Mouse (Mus musculus): ENCODE data around the gene Luzp2. TPM values are rescaled to one million over a fixed set of nuclear protein-coding genes. Genes with fewer than 3 reads are reported as not detected.

Luzp2 gene
- total and polyA plus RNA-seq, 2 experiments from 2014 or later = 78.8 to 92.6 TPM

DNA sequence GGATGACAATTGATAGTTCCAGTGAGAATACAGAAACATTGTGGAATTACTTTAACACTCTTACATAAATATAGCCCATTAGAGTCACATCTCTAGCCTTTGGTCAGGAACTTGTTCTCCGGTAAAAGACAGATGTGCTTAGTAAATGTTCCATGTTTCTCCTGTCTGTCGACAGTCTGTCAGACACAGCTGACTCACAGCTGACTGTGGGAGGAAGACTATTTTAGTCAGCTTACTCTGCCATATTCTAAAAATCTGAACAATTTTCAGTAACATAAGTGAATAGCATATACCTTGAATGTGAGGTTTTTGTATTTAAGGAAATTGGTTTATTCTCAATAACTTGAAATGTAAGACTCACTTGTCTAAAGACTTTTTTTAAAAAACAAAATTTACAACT is 363.5 kb downstream of the Luzp2 start:
- no peak overlapping the region for H3K4me3 ChIP-seq (ENCODE audit: low read length)
- H3K27me3 ChIP-seq (ENCODE audit: insufficient read depth, low read length) = no peaks in the 10 kb centered on the region
- DNase-seq (ENCODE audit: low spot score) = no peak
- 91% methylated on average over 2 of the region's 2 CpGs for WGBS
- no peaks in the 10 kb centered on the region for H3K36me3 ChIP-seq (ENCODE audit: insufficient read depth, low read length)
- no peak overlapping the region for H3K27ac ChIP-seq
- TF ChIP-seq CTCF (IDR thresholded peaks at IDR 0.05; ENCODE audit: low read depth) = no peak
- H3K9ac ChIP-seq (replicated peaks; ENCODE audit: low read length) = no peak overlapping the region
- H3K9me3 ChIP-seq (ENCODE audit: low read length) = no peaks in the 10 kb centered on the region
- no peak for ATAC-seq
- H3K4me1 ChIP-seq (ENCODE audit: insufficient read depth, low read length) = no peaks in the 10 kb centered on the region
- no peak overlapping the region for H3K4me2 ChIP-seq (ENCODE audit: low read depth, low read length)

DNA sequence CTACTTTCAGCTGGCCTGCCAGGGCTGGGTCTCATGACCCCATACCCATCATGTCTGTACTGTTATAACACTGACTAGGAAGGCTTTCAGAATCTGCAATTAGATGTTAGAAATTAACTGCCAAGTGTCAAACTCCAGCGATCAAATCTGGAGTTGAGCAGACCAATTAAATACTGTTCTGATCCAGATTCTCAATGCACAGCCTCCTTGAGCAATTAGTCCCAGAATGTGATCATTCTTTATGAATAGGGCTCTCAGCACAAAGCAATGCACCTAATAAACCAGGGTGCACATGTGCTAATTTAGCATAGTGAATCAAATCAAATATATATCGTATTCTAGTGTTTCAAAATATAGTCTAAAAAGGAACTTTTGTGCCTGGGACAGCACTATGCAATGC is 387.7 kb downstream of the Luzp2 start:
- 74% methylated on average over 2 of the region's 2 CpGs for WGBS
- no peak overlapping the region for H3K4me3 ChIP-seq (ENCODE audit: low read length)

DNA sequence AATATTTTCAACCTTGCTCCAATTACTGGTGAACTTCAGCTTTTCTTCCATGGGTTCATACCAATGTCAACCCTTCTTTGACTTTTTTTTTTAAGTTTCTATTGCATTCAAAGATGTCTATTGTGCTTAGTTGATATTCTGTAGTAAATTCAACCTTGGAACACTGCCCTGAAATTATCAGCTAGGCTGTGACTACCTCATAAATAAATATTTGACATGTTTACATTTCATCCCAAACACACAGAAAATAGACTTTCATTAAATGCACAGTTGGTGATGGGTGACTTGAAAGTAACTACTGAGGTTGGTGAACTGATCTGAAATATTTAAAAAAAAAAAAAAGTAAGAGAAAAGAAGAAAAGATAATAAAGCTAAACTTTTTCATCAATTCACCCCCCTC is 394.1 kb downstream of the Luzp2 start:
- no peak for TF ChIP-seq CTCF (IDR thresholded peaks at IDR 0.05; ENCODE audit: low read depth)
- no peaks in the 10 kb centered on the region for H3K9me3 ChIP-seq (ENCODE audit: low read length)
- no peak for DNase-seq (ENCODE audit: low spot score)
- no peak for ATAC-seq
- no peak overlapping the region for H3K4me3 ChIP-seq (ENCODE audit: low read length)
- no peak overlapping the region for H3K27ac ChIP-seq
- no peaks in the 10 kb centered on the region for H3K27me3 ChIP-seq (ENCODE audit: insufficient read depth, low read length)
- H3K4me2 ChIP-seq (ENCODE audit: low read depth, low read length) = no peak overlapping the region
- no peaks in the 10 kb centered on the region for H3K36me3 ChIP-seq (ENCODE audit: insufficient read depth, low read length)
- H3K9ac ChIP-seq (replicated peaks; ENCODE audit: low read length) = no peak overlapping the region
- H3K4me1 ChIP-seq (ENCODE audit: insufficient read depth, low read length) = no peaks in the 10 kb centered on the region

More for the DNA sequence above, 387.7 kb downstream of the Luzp2 start:
- Histone ChIP-seq H3K36me3 (ENCODE audit: insufficient read depth, low read length) (no peaks in the 10 kb centered on the region), H3K4me1 (ENCODE audit: insufficient read depth, low read length) (no peaks in the 10 kb centered on the region), H3K9ac (replicated peaks; ENCODE audit: low read length) (no peak overlapping the region), H3K27ac (no peak overlapping the region), H3K9me3 (ENCODE audit: low read length) (no peaks in the 10 kb centered on the region), H3K4me2 (ENCODE audit: low read depth, low read length) (no peak overlapping the region), H3K27me3 (ENCODE audit: insufficient read depth, low read length) (no peaks in the 10 kb centered on the region)
- no peak for TF ChIP-seq CTCF (IDR thresholded peaks at IDR 0.05; ENCODE audit: low read depth)
- no peak for ATAC-seq
- no peak for DNase-seq (ENCODE audit: low spot score)
